ENCODE assay signal across 14 mouse cellular contexts in genomic region chr6:23382283-23383003, GRCm38 (mm10).
A peak's percentile ranks its signal among the peaks of the same experiment; 100 is the strongest.
DNase-seq lines count a peak whose midpoint lies in the region; ATAC-seq lines count a peak whose summit lies in the region.
"Had no signal": no experiment of that assay in that cellular context is flagged by ENCODE, and none has a peak within 500 bp of the region (broad histone marks: within the 10 kb centered on the region; RNA-seq: fewer than 3 reads in every experiment).

No protein-coding gene starts in this region.

- no peaks in the 10 kb centered on the region for H3K9me3 ChIP-seq in forebrain, embryonic 13.5 days (replicated peaks)
- no peaks in the 10 kb centered on the region for H3K9me3 ChIP-seq in limb, embryonic 10.5 days (replicated peaks)
- H3K9me3 ChIP-seq in neural tube, embryonic 13.5 days: no peaks in the 10 kb centered on the region
- H3K9me3 ChIP-seq: stomach, embryonic 15.5 days had no signal

- peak overlapping the region; percentile 12; the same call in 1 of the 2 replicates for H3K27ac ChIP-seq in forebrain, embryonic 13.5 days
- peak overlapping the region; percentile 26; the same call in 1 of the 2 replicates for H3K27ac ChIP-seq in limb, embryonic 10.5 days
- H3K27ac ChIP-seq in neural tube, embryonic 13.5 days (replicated peaks): no peak overlapping the region
- H3K27ac ChIP-seq: liver, embryonic 14.5 days; stomach, embryonic 15.5 days had no signal

- peak; percentile 81 for ATAC-seq in forebrain, embryonic 13.5 days
- peak; percentile 63; the same call in 1 of the 2 replicates for ATAC-seq in neural tube, embryonic 13.5 days (ENCODE audit: low read depth)
- ATAC-seq: inflammation-experienced regulatory T-cells, adult 6 months had no signal

- peak overlapping the region; percentile 46 for H3K4me2 ChIP-seq in forebrain, embryonic 13.5 days
- peak overlapping the region; percentile 46 for H3K4me2 ChIP-seq in neural tube, embryonic 13.5 days
- H3K4me2 ChIP-seq: stomach, embryonic 15.5 days had no signal

- peaks cover 22% of the 10 kb centered on the region for H3K4me1 ChIP-seq in forebrain, embryonic 13.5 days
- peaks cover 14% of the 10 kb centered on the region for H3K4me1 ChIP-seq in limb, embryonic 10.5 days
- H3K4me1 ChIP-seq in neural tube, embryonic 13.5 days (replicated peaks): peaks cover 11% of the 10 kb centered on the region
- H3K4me1 ChIP-seq: stomach, embryonic 15.5 days had no signal

- no peaks in the 10 kb centered on the region for H3K36me3 ChIP-seq in forebrain, embryonic 13.5 days (ENCODE audit: poor library complexity, severe bottlenecking)
- H3K36me3 ChIP-seq in limb, embryonic 10.5 days: no peaks in the 10 kb centered on the region
- H3K36me3 ChIP-seq in neural tube, embryonic 13.5 days: no peaks in the 10 kb centered on the region
- H3K36me3 ChIP-seq: stomach, embryonic 15.5 days had no signal

- peak overlapping the region; percentile 4; the same call in 1 of the 2 replicates for H3K4me3 ChIP-seq in forebrain, embryonic 13.5 days
- H3K4me3 ChIP-seq in limb, embryonic 10.5 days: peak overlapping the region; percentile 32
- H3K4me3 ChIP-seq in neural tube, embryonic 13.5 days: no peak overlapping the region
- H3K4me3 ChIP-seq: stomach, embryonic 15.5 days had no signal

- 2% methylated on average over 12 of the region's 12 CpGs for WGBS in forebrain, embryonic 13.5 days
- 32% methylated on average over 12 of the region's 12 CpGs for WGBS in limb, embryonic 10.5 days
- 10% methylated on average over 12 of the region's 12 CpGs for WGBS in neural tube, embryonic 13.5 days

- DNase-seq in kidney, postnatal 14 days: peak; percentile 0
- no peak for DNase-seq in kidney, postnatal 25 days
- DNase-seq in limb, embryonic 10.5 days (ENCODE audit: low spot score): peak; percentile 32
- no peak for DNase-seq in spleen, postnatal 10 days (ENCODE audit: low spot score in 2 of 2)
- no peak for DNase-seq in heart, adult 9 months (ENCODE audit: low spot score in 2 of 2)
- DNase-seq in heart, postnatal 10 days: no peak
- DNase-seq: adrenal gland, postnatal 36 days; cerebellum, postnatal 36 days; gastrocnemius, postnatal 10 days had no signal

- no peak overlapping the region for H3K9ac ChIP-seq in forebrain, embryonic 13.5 days
- peak overlapping the region; percentile 19; the same call in 1 of the 2 replicates for H3K9ac ChIP-seq in neural tube, embryonic 13.5 days
- H3K9ac ChIP-seq: liver, embryonic 14.5 days; stomach, embryonic 15.5 days had no signal

- intact Hi-C loops in heart, postnatal 10 days (cut with DNase I): no loop called here

- H3K27me3 ChIP-seq in forebrain, embryonic 13.5 days: peaks cover 14% of the 10 kb centered on the region; the same call in 1 of the 2 replicates
- H3K27me3 ChIP-seq in limb, embryonic 10.5 days (ENCODE audit: low read depth, poor library complexity, severe bottlenecking): no peaks in the 10 kb centered on the region
- no peaks in the 10 kb centered on the region for H3K27me3 ChIP-seq in neural tube, embryonic 13.5 days
- H3K27me3 ChIP-seq: stomach, embryonic 15.5 days had no signal

Comparison
In these comparisons a context has a peak if more than half of its experiments do, and no peak if none do; other contexts are left out.
1. DNase-seq: peak in kidney, postnatal 14 days (single experiment) and limb, embryonic 10.5 days (single experiment); none in kidney, postnatal 25 days (0 of 2), spleen, postnatal 10 days (0 of 2), heart, adult 9 months (0 of 2) and heart, postnatal 10 days (0 of 2).